Mouse (Mus musculus): ENCODE measurements around the gene Wwc2. TPM values are rescaled to one million over a fixed set of nuclear protein-coding genes. Genes with fewer than 3 reads are reported as not detected.

The Wwc2 gene
- polyA plus RNA-seq, 1 experiment, result 10.5 TPM

GRCm38 (mm10) chr8:47932028-47932790 is 58.5 kb downstream of the Wwc2 start:
- Histone ChIP-seq H3K4me1 (ENCODE audit: control insufficient read depth, insufficient read depth, low read length) (peaks cover 7% of the 10 kb centered on the region), H3K4me3 (ENCODE audit: insufficient read depth, low read length) (no peak overlapping the region), H3K27ac (ENCODE audit: insufficient read depth, low read length) (no peak overlapping the region)
- no peak for TF ChIP-seq CTCF (IDR thresholded peaks at IDR 0.05; ENCODE audit: extremely low read depth, insufficient read depth, low read length)
- no peak for TF ChIP-seq POLR2A (IDR thresholded peaks at IDR 0.05; ENCODE audit: extremely low read depth, insufficient read depth, low read length)

DNA sequence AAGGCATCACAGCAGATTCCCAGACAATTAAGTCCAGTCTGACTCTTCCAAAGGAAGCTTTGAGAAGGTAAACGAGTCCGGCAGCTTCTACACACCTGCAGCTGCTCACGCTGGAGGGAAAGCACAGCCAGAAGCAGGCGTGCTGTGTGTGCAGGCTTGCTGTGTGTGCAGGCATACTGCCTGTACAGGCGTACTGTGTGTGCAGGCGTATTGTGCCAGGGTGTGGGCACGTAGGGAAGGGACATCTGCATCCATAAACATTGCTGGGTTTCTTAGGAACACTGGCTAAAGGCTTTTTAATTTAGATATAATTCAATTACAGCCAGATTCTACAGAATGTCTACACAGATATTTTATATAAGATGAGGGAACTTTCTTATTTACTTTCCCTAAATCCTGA is 59.4 kb downstream of the Wwc2 start:
- TF ChIP-seq POLR2A (IDR thresholded peaks at IDR 0.05; ENCODE audit: extremely low read depth, insufficient read depth, low read length), result no peak
- TF ChIP-seq CTCF (IDR thresholded peaks at IDR 0.05; ENCODE audit: extremely low read depth, insufficient read depth, low read length), result no peak
- Histone ChIP-seq H3K4me3 (ENCODE audit: insufficient read depth, low read length) (no peak overlapping the region), H3K4me1 (ENCODE audit: control insufficient read depth, insufficient read depth, low read length) (peaks cover 7% of the 10 kb centered on the region), H3K27ac (ENCODE audit: insufficient read depth, low read length) (no peak overlapping the region)

DNA sequence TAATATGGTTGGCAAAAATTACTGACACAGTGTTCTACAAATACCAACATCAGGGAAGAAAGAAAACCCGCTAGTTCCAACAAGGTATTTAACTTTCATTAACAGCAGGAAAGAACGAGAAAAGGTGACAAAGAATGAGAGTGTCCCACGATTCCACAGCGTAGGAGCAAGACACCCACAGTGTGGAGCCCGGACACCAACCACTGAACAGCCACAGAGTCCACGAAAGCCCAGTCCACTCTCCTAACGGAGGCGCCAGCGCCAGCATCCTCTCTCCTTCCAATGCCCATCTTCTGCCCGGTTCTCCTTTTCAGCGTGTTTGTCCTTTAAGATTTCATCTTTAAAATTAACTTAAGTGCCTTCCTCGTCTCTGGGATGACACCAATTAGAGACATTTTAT is 61.1 kb downstream of the Wwc2 start:
- H3K4me1 ChIP-seq (ENCODE audit: control insufficient read depth, insufficient read depth, low read length), result peaks cover 7% of the 10 kb centered on the region
- TF ChIP-seq CTCF (IDR thresholded peaks at IDR 0.05; ENCODE audit: extremely low read depth, insufficient read depth, low read length) (no peak), POLR2A (IDR thresholded peaks at IDR 0.05; ENCODE audit: extremely low read depth, insufficient read depth, low read length) (no peak)
- no peak overlapping the region for H3K4me3 ChIP-seq (ENCODE audit: insufficient read depth, low read length)
- H3K27ac ChIP-seq (ENCODE audit: insufficient read depth, low read length), result no peak overlapping the region

- no peak for TF ChIP-seq POLR2A (IDR thresholded peaks at IDR 0.05; ENCODE audit: extremely low read depth, insufficient read depth, low read length)
- no peak for TF ChIP-seq CTCF (IDR thresholded peaks at IDR 0.05; ENCODE audit: extremely low read depth, insufficient read depth, low read length)
- Histone ChIP-seq H3K4me3 (ENCODE audit: insufficient read depth, low read length) (no peak overlapping the region), H3K27ac (ENCODE audit: insufficient read depth, low read length) (no peak overlapping the region), H3K4me1 (ENCODE audit: control insufficient read depth, insufficient read depth, low read length) (peaks cover 7% of the 10 kb centered on the region)
Measured at GRCm38 (mm10) chr8:47928604-47929185, 62.0 kb downstream of the Wwc2 start.

DNA sequence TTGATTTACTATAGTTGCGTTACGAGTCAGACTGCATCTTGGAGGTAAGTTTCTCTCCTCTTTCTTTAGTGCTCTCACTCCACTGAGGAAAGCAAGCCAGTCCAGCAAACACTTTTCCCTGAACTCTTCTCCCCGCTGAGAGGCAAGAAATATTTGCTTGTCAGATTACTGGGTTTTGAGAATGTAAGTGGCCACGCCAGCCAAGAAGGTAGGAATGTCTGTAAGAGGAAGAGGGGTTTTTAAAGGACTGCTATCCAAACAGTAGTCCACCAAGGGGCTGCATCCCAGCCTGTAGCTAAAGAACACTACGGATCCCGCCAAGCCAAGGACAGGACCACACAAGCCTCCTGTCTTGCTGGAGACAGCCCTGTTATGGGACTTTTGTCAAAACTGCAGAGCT is 65.8 kb downstream of the Wwc2 start:
- TF ChIP-seq POLR2A (IDR thresholded peaks at IDR 0.05; ENCODE audit: extremely low read depth, insufficient read depth, low read length) (no peak), CTCF (IDR thresholded peaks at IDR 0.05; ENCODE audit: extremely low read depth, insufficient read depth, low read length) (no peak)

GRCm38 (mm10) chr8:47922816-47923215 is 67.9 kb downstream of the Wwc2 start:
- no peak overlapping the region for H3K27ac ChIP-seq (ENCODE audit: insufficient read depth, low read length)
- H3K4me1 ChIP-seq (ENCODE audit: control insufficient read depth, insufficient read depth, low read length), result no peaks in the 10 kb centered on the region; the same call in 1 of the 2 replicates
- no peak for TF ChIP-seq POLR2A (IDR thresholded peaks at IDR 0.05; ENCODE audit: extremely low read depth, insufficient read depth, low read length)
- no peak overlapping the region for H3K4me3 ChIP-seq (ENCODE audit: insufficient read depth, low read length)

More for the DNA sequence above, 65.8 kb downstream of the Wwc2 start:
- H3K4me3 ChIP-seq (ENCODE audit: insufficient read depth, low read length), result no peak overlapping the region
- no peak overlapping the region for H3K27ac ChIP-seq (ENCODE audit: insufficient read depth, low read length)
- H3K4me1 ChIP-seq (ENCODE audit: control insufficient read depth, insufficient read depth, low read length), result no peaks in the 10 kb centered on the region

- Histone ChIP-seq H3K4me3 (ENCODE audit: insufficient read depth, low read length) (no peak overlapping the region), H3K4me1 (ENCODE audit: control insufficient read depth, insufficient read depth, low read length) (no peaks in the 10 kb centered on the region; the same call in none of the 2 replicates), H3K27ac (ENCODE audit: insufficient read depth, low read length) (no peak overlapping the region)
- TF ChIP-seq CTCF (IDR thresholded peaks at IDR 0.05; ENCODE audit: extremely low read depth, insufficient read depth, low read length), result no peak
- TF ChIP-seq POLR2A (IDR thresholded peaks at IDR 0.05; ENCODE audit: extremely low read depth, insufficient read depth, low read length), result no peak
Measured at GRCm38 (mm10) chr8:47922011-47922410, 68.7 kb downstream of the Wwc2 start.

DNA sequence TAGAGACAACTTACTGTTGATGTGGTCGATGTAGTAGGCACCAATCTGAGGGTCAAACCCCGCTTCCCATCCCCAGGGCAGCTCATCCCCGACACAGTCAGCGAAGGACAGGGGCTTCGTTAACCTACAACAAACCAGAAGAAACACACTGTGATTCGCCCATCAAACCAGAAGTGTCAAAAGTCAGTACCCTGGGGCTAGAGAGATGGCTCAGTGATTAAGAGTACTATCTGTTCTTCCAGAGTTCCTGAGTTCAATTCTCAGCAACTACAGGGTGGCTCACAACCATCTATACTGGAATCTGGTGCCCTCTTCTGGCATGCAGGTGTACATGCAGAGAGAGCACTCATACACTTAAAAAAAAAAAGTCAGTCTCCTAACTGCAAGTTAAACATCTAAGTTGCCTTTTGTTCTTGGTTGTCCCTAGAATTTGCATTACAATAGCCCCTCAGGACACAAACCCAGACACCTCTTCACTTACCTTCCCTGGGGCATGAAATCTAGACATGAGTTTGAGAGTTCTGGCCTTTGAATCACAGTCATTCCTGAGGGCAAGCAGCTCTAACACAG is 70.1 kb downstream of the Wwc2 start:
- TF ChIP-seq CTCF (IDR thresholded peaks at IDR 0.05; ENCODE audit: extremely low read depth, insufficient read depth, low read length), result no peak
- TF ChIP-seq POLR2A (IDR thresholded peaks at IDR 0.05; ENCODE audit: extremely low read depth, insufficient read depth, low read length), result no peak
- H3K4me1 ChIP-seq (ENCODE audit: control insufficient read depth, insufficient read depth, low read length), result no peaks in the 10 kb centered on the region; the same call in none of the 2 replicates
- no peak overlapping the region for H3K27ac ChIP-seq (ENCODE audit: insufficient read depth, low read length)
- H3K4me3 ChIP-seq (ENCODE audit: insufficient read depth, low read length), result no peak overlapping the region

DNA sequence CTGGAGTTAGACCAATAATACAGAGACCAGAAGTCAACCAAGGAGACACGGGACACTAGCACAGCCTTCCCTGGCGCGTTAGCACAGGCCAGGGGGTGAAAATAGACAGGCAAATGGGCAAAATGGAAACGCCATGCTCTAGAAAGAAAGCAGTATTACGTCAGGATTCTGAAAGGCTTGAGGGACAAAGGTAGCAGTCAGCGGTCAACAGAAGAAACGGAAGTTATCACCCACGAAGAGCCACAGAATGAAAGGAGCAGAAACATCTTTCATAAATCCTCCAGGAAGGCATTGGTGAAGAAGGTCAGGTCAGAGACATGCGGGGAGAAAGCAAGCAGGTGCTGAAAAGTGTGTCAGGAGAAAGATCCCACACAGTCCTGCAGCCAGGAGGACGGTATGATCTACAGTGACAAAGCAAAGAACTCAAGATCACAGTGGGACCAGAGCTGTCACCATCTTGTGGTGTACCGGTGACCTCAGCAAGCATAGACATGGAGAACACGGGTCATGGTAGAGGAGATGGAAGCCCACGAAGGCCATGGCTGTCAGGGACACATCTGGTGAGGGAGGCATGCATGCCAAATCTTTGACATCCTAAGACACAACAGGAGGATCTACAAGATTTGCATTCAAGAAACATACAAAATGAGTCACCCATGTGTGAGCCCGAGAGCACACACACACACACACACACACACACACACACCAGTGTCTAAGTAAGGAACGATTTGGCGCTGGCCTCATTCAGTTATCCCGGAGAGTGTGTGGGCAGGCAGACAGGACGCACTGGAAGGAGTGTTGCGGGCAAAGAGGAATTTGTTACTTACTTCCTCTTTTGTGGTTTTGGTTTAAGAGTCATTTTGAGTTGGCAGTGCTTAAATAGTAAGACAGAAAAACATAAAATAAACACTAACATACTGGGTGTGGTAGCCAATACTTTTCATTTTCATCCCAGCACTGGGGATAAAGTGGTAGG is 73.4 kb downstream of the Wwc2 start:
- Histone ChIP-seq H3K27ac (ENCODE audit: insufficient read depth, low read length) (no peak overlapping the region), H3K4me3 (ENCODE audit: insufficient read depth, low read length) (no peak overlapping the region), H3K4me1 (ENCODE audit: control insufficient read depth, insufficient read depth, low read length) (no peaks in the 10 kb centered on the region; the same call in none of the 2 replicates)
- TF ChIP-seq CTCF (IDR thresholded peaks at IDR 0.05; ENCODE audit: extremely low read depth, insufficient read depth, low read length), result no peak
- TF ChIP-seq POLR2A (IDR thresholded peaks at IDR 0.05; ENCODE audit: extremely low read depth, insufficient read depth, low read length), result no peak
